Mouse (Mus musculus): ENCODE data around the gene Fbxo28. TPM values are rescaled to one million over a fixed set of nuclear protein-coding genes. Genes with fewer than 3 reads are reported as not detected.
"Not testable (repeated sequence)": the region's sequence is repeated elsewhere in the genome, so short reads cannot be mapped to it uniquely, and the experiment has no call there.

Gene Fbxo28
- polyA plus RNA-seq, 1 experiment = 7.3 TPM

GRCm38 (mm10) chr1:182292291-182292690 lies 49.1 kb downstream of the Fbxo28 start:
- H3K36me3 ChIP-seq (ENCODE audit: control insufficient read depth, insufficient read depth, low read length) = no peaks in the 10 kb centered on the region
- H3K27ac ChIP-seq (ENCODE audit: insufficient read depth, low read length) = no peak overlapping the region
- WGBS = 76% methylated on average over 4 of the region's 4 CpGs
- no peak for DNase-seq (ENCODE audit: low read depth in 1 of 2, low spot score in 2 of 2)
- TF ChIP-seq POLR2A (IDR thresholded peaks at IDR 0.05; ENCODE audit: low read depth, low read length) (no peak), CTCF (IDR thresholded peaks at IDR 0.05; ENCODE audit: extremely low read depth, insufficient read depth, insufficient read length, insufficient replicate concordance) (no peak)
- H3K4me3 ChIP-seq (ENCODE audit: extremely low read depth, insufficient read depth, insufficient read length) = no peak overlapping the region
- no peaks in the 10 kb centered on the region for H3K27me3 ChIP-seq (ENCODE audit: control insufficient read depth, insufficient read depth, low read length)
- H3K4me1 ChIP-seq (ENCODE audit: control insufficient read depth, insufficient read depth, insufficient read length) = no peaks in the 10 kb centered on the region

- DNase-seq (ENCODE audit: low read depth in 1 of 2, low spot score in 2 of 2); H3K27me3 ChIP-seq (ENCODE audit: control insufficient read depth, insufficient read depth, low read length); H3K4me3 ChIP-seq (ENCODE audit: extremely low read depth, insufficient read depth, insufficient read length); H3K27ac ChIP-seq (ENCODE audit: insufficient read depth, low read length); H3K36me3 ChIP-seq (ENCODE audit: control insufficient read depth, insufficient read depth, low read length); H3K4me1 ChIP-seq (ENCODE audit: control insufficient read depth, insufficient read depth, insufficient read length): not testable (repeated sequence)
- 90% methylated on average over 3 of the region's 3 CpGs for WGBS
Measured at GRCm38 (mm10) chr1:182290741-182291140, 50.7 kb downstream of the Fbxo28 start.

- TF ChIP-seq POLR2A (IDR thresholded peaks at IDR 0.05; ENCODE audit: low read depth, low read length) (no peak), CTCF (IDR thresholded peaks at IDR 0.05; ENCODE audit: extremely low read depth, insufficient read depth, insufficient read length, insufficient replicate concordance) (no peak)
- DNase-seq (ENCODE audit: low read depth in 1 of 2, low spot score in 2 of 2) = no peak
- Histone ChIP-seq H3K27me3 (ENCODE audit: control insufficient read depth, insufficient read depth, low read length) (no peaks in the 10 kb centered on the region), H3K4me3 (ENCODE audit: extremely low read depth, insufficient read depth, insufficient read length) (no peak overlapping the region), H3K4me1 (ENCODE audit: control insufficient read depth, insufficient read depth, insufficient read length) (no peaks in the 10 kb centered on the region), H3K27ac (ENCODE audit: insufficient read depth, low read length) (no peak overlapping the region), H3K36me3 (ENCODE audit: control insufficient read depth, insufficient read depth, low read length) (no peaks in the 10 kb centered on the region)
- WGBS = 65% methylated on average over 2 of the region's 2 CpGs
Measured at GRCm38 (mm10) chr1:182289781-182290180, 51.6 kb downstream of the Fbxo28 start.

- Histone ChIP-seq H3K4me3 (ENCODE audit: extremely low read depth, insufficient read depth, insufficient read length) (no peak overlapping the region), H3K27me3 (ENCODE audit: control insufficient read depth, insufficient read depth, low read length) (no peaks in the 10 kb centered on the region), H3K4me1 (ENCODE audit: control insufficient read depth, insufficient read depth, insufficient read length) (no peaks in the 10 kb centered on the region), H3K36me3 (ENCODE audit: control insufficient read depth, insufficient read depth, low read length) (no peaks in the 10 kb centered on the region), H3K27ac (ENCODE audit: insufficient read depth, low read length) (no peak overlapping the region)
- DNase-seq (ENCODE audit: low read depth in 1 of 2, low spot score in 2 of 2) = no peak
- TF ChIP-seq POLR2A (IDR thresholded peaks at IDR 0.05; ENCODE audit: low read depth, low read length) = no peak
- TF ChIP-seq CTCF (IDR thresholded peaks at IDR 0.05; ENCODE audit: extremely low read depth, insufficient read depth, insufficient read length, insufficient replicate concordance) = no peak
- WGBS = 71% methylated on average over 2 of the region's 2 CpGs
Measured at GRCm38 (mm10) chr1:182288601-182289000, 52.8 kb downstream of the Fbxo28 start.

GRCm38 (mm10) chr1:182287781-182288180 lies 53.6 kb downstream of the Fbxo28 start:
- Histone ChIP-seq H3K36me3 (ENCODE audit: control insufficient read depth, insufficient read depth, low read length) (no peaks in the 10 kb centered on the region), H3K4me3 (ENCODE audit: extremely low read depth, insufficient read depth, insufficient read length) (no peak overlapping the region), H3K27ac (ENCODE audit: insufficient read depth, low read length) (no peak overlapping the region), H3K4me1 (ENCODE audit: control insufficient read depth, insufficient read depth, insufficient read length) (peaks cover 5% of the 10 kb centered on the region; the same call in 1 of the 2 replicates), H3K27me3 (ENCODE audit: control insufficient read depth, insufficient read depth, low read length) (no peaks in the 10 kb centered on the region)
- no peak for TF ChIP-seq CTCF (IDR thresholded peaks at IDR 0.05; ENCODE audit: extremely low read depth, insufficient read depth, insufficient read length, insufficient replicate concordance)
- TF ChIP-seq POLR2A (IDR thresholded peaks at IDR 0.05; ENCODE audit: low read depth, low read length) = no peak
- WGBS = 89% methylated on average over 7 of the region's 7 CpGs
- no peak for DNase-seq (ENCODE audit: low read depth in 1 of 2, low spot score in 2 of 2)

GRCm38 (mm10) chr1:182284795-182285194 lies 56.6 kb downstream of the Fbxo28 start:
- no peak overlapping the region for H3K27ac ChIP-seq (ENCODE audit: insufficient read depth, low read length)
- no peak overlapping the region for H3K4me3 ChIP-seq (ENCODE audit: extremely low read depth, insufficient read depth, insufficient read length)
- 95% methylated on average over 2 of the region's 2 CpGs for WGBS
- TF ChIP-seq POLR2A (IDR thresholded peaks at IDR 0.05; ENCODE audit: low read depth, low read length) (no peak), CTCF (IDR thresholded peaks at IDR 0.05; ENCODE audit: extremely low read depth, insufficient read depth, insufficient read length, insufficient replicate concordance) (no peak)
- no peaks in the 10 kb centered on the region for H3K27me3 ChIP-seq (ENCODE audit: control insufficient read depth, insufficient read depth, low read length)
- no peak for DNase-seq (ENCODE audit: low read depth in 1 of 2, low spot score in 2 of 2)
- H3K4me1 ChIP-seq (ENCODE audit: control insufficient read depth, insufficient read depth, insufficient read length) = peaks cover 10% of the 10 kb centered on the region; the same call in 1 of the 2 replicates
- no peaks in the 10 kb centered on the region for H3K36me3 ChIP-seq (ENCODE audit: control insufficient read depth, insufficient read depth, low read length)

- Histone ChIP-seq H3K27me3 (ENCODE audit: control insufficient read depth, insufficient read depth, low read length) (no peaks in the 10 kb centered on the region), H3K27ac (ENCODE audit: insufficient read depth, low read length) (no peak overlapping the region), H3K4me3 (ENCODE audit: extremely low read depth, insufficient read depth, insufficient read length) (peak overlapping the region; percentile 23; the same call in 1 of the 2 replicates), H3K36me3 (ENCODE audit: control insufficient read depth, insufficient read depth, low read length) (peaks cover 9% of the 10 kb centered on the region), H3K4me1 (ENCODE audit: control insufficient read depth, insufficient read depth, insufficient read length) (peaks cover 10% of the 10 kb centered on the region; the same call in 1 of the 2 replicates)
- no peak for DNase-seq (ENCODE audit: low read depth in 1 of 2, low spot score in 2 of 2)
- TF ChIP-seq POLR2A (IDR thresholded peaks at IDR 0.05; ENCODE audit: low read depth, low read length) (no peak), CTCF (IDR thresholded peaks at IDR 0.05; ENCODE audit: extremely low read depth, insufficient read depth, insufficient read length, insufficient replicate concordance) (no peak)
- WGBS = 31% methylated on average over 7 of the region's 7 CpGs
Measured at GRCm38 (mm10) chr1:182283231-182283630, 58.2 kb downstream of the Fbxo28 start.
